Mouse (Mus musculus): ENCODE data around the gene Ndel1. TPM values are rescaled to one million over a fixed set of nuclear protein-coding genes. Genes with fewer than 3 reads are reported as not detected.
"Not testable (repeated sequence)": the region's sequence is repeated elsewhere in the genome, so short reads cannot be mapped to it uniquely, and the experiment has no call there.

Gene Ndel1
- polyA plus RNA-seq, 1 experiment from 2014 or later: 56.3 TPM

- 92% methylated on average over 3 of the region's 3 CpGs for WGBS
- DNase-seq (ENCODE audit: low spot score): no peak
- no peaks in the 10 kb centered on the region for H3K36me3 ChIP-seq
- H3K27me3 ChIP-seq (ENCODE audit: insufficient read depth, poor library complexity, severe bottlenecking): no peaks in the 10 kb centered on the region
- no peak overlapping the region for H3K27ac ChIP-seq
- no peaks in the 10 kb centered on the region for H3K9me3 ChIP-seq
- H3K4me3 ChIP-seq: no peak overlapping the region
- peaks cover 14% of the 10 kb centered on the region for H3K4me1 ChIP-seq (replicated peaks)
Observed at GRCm38 (mm10) chr11:68857329-68857728, 14.3 kb downstream of the Ndel1 start.

- WGBS: 92% methylated on average over 3 of the region's 3 CpGs
- no peak overlapping the region for H3K27ac ChIP-seq
- peaks cover 32% of the 10 kb centered on the region for H3K4me1 ChIP-seq (replicated peaks)
- H3K4me3 ChIP-seq: no peak overlapping the region
- no peaks in the 10 kb centered on the region for H3K27me3 ChIP-seq (ENCODE audit: insufficient read depth, poor library complexity, severe bottlenecking)
- H3K9me3 ChIP-seq: no peaks in the 10 kb centered on the region
- DNase-seq (ENCODE audit: low spot score): no peak
- H3K36me3 ChIP-seq: no peaks in the 10 kb centered on the region
Observed at GRCm38 (mm10) chr11:68854621-68855020, 17.0 kb downstream of the Ndel1 start.

- H3K27me3 ChIP-seq (ENCODE audit: insufficient read depth, poor library complexity, severe bottlenecking): no peaks in the 10 kb centered on the region
- peak overlapping the region; percentile 98 for H3K4me3 ChIP-seq
- H3K36me3 ChIP-seq: no peaks in the 10 kb centered on the region
- peak overlapping the region; percentile 92 for H3K27ac ChIP-seq
- no peaks in the 10 kb centered on the region for H3K9me3 ChIP-seq
- 49% methylated on average over 14 of the region's 14 CpGs for WGBS
- H3K4me1 ChIP-seq (replicated peaks): peaks cover 32% of the 10 kb centered on the region
- no peak for DNase-seq (ENCODE audit: low spot score)
Observed at GRCm38 (mm10) chr11:68853611-68854401, 17.9 kb downstream of the Ndel1 start.

GRCm38 (mm10) chr11:68852932-68853409 lies 18.7 kb downstream of the Ndel1 start:
- no peaks in the 10 kb centered on the region for H3K27me3 ChIP-seq (ENCODE audit: insufficient read depth, poor library complexity, severe bottlenecking)
- under 1% methylated on average over 42 of the region's 42 CpGs for WGBS

GRCm38 (mm10) chr11:68852486-68852901 lies 19.2 kb downstream of the Ndel1 start:
- H3K9me3 ChIP-seq: no peaks in the 10 kb centered on the region
- H3K4me1 ChIP-seq (replicated peaks): peaks cover 32% of the 10 kb centered on the region
- under 1% methylated on average over 36 of the region's 36 CpGs for WGBS
- H3K27ac ChIP-seq: peak overlapping the region; percentile 92
- H3K4me3 ChIP-seq: peak overlapping the region; percentile 98
- no peak for DNase-seq (ENCODE audit: low spot score)
- H3K36me3 ChIP-seq: no peaks in the 10 kb centered on the region
- H3K27me3 ChIP-seq (ENCODE audit: insufficient read depth, poor library complexity, severe bottlenecking): no peaks in the 10 kb centered on the region

More at GRCm38 (mm10) chr11:68852932-68853409, 18.7 kb downstream of the Ndel1 start:
- no peaks in the 10 kb centered on the region for H3K36me3 ChIP-seq
- H3K4me1 ChIP-seq (replicated peaks): peaks cover 32% of the 10 kb centered on the region
- peak; percentile 100 for DNase-seq (ENCODE audit: low spot score)
- H3K27ac ChIP-seq: peak overlapping the region; percentile 92
- H3K9me3 ChIP-seq: no peaks in the 10 kb centered on the region
- peak overlapping the region; percentile 98 for H3K4me3 ChIP-seq

GRCm38 (mm10) chr11:68851644-68852485 lies 19.8 kb downstream of the Ndel1 start:
- peaks cover 32% of the 10 kb centered on the region for H3K4me1 ChIP-seq (replicated peaks)
- 5% methylated on average over 13 of the region's 13 CpGs for WGBS
- no peaks in the 10 kb centered on the region for H3K36me3 ChIP-seq
- H3K27me3 ChIP-seq (ENCODE audit: insufficient read depth, poor library complexity, severe bottlenecking): no peaks in the 10 kb centered on the region
- H3K9me3 ChIP-seq: no peaks in the 10 kb centered on the region
- no peak for DNase-seq (ENCODE audit: low spot score)
- peak overlapping the region; percentile 92 for H3K27ac ChIP-seq
- H3K4me3 ChIP-seq: peak overlapping the region; percentile 98

- 91% methylated on average over 7 of the region's 7 CpGs for WGBS
Observed at GRCm38 (mm10) chr11:68850862-68851261, 20.8 kb downstream of the Ndel1 start.

GRCm38 (mm10) chr11:68839606-68840005 lies 32.1 kb downstream of the Ndel1 start:
- peaks cover 81% of the 10 kb centered on the region for H3K36me3 ChIP-seq
- H3K27me3 ChIP-seq (ENCODE audit: insufficient read depth, poor library complexity, severe bottlenecking): no peaks in the 10 kb centered on the region
- H3K4me3 ChIP-seq: no peak overlapping the region
- 79% methylated on average over 5 of the region's 5 CpGs for WGBS
- no peak for DNase-seq (ENCODE audit: low spot score)
- no peaks in the 10 kb centered on the region for H3K4me1 ChIP-seq (replicated peaks)
- H3K9me3 ChIP-seq: peaks cover 2% of the 10 kb centered on the region; the same call in 1 of the 2 replicates
- H3K27ac ChIP-seq: no peak overlapping the region

More at GRCm38 (mm10) chr11:68850862-68851261, 20.8 kb downstream of the Ndel1 start:
- Histone ChIP-seq H3K4me3 (no peak overlapping the region), H3K27me3 (ENCODE audit: insufficient read depth, poor library complexity, severe bottlenecking) (no peaks in the 10 kb centered on the region), H3K9me3 (no peaks in the 10 kb centered on the region), H3K4me1 (replicated peaks) (peaks cover 32% of the 10 kb centered on the region), H3K27ac (no peak overlapping the region), H3K36me3 (no peaks in the 10 kb centered on the region)
- DNase-seq (ENCODE audit: low spot score): no peak

- no peak overlapping the region for H3K27ac ChIP-seq
- peaks cover 86% of the 10 kb centered on the region for H3K36me3 ChIP-seq
- WGBS: 92% methylated on average over 3 of the region's 3 CpGs
- H3K9me3 ChIP-seq: peaks cover 2% of the 10 kb centered on the region; the same call in 1 of the 2 replicates
- no peaks in the 10 kb centered on the region for H3K4me1 ChIP-seq (replicated peaks)
- H3K27me3 ChIP-seq (ENCODE audit: insufficient read depth, poor library complexity, severe bottlenecking): no peaks in the 10 kb centered on the region
- H3K4me3 ChIP-seq: no peak overlapping the region
- no peak for DNase-seq (ENCODE audit: low spot score)
Observed at GRCm38 (mm10) chr11:68835034-68835433, 36.6 kb downstream of the Ndel1 start.

GRCm38 (mm10) chr11:68833593-68833992 lies 38.1 kb downstream of the Ndel1 start:
- Histone ChIP-seq H3K4me3 (no peak overlapping the region), H3K27me3 (ENCODE audit: insufficient read depth, poor library complexity, severe bottlenecking) (no peaks in the 10 kb centered on the region), H3K9me3 (no peaks in the 10 kb centered on the region), H3K4me1 (replicated peaks) (no peaks in the 10 kb centered on the region), H3K27ac (no peak overlapping the region), H3K36me3 (peaks cover 87% of the 10 kb centered on the region)
- no peak for DNase-seq (ENCODE audit: low spot score)

- 71% methylated on average over 4 of the region's 4 CpGs for WGBS
- Histone ChIP-seq H3K27ac (no peak overlapping the region), H3K9me3 (no peaks in the 10 kb centered on the region), H3K4me3 (no peak overlapping the region), H3K27me3 (ENCODE audit: insufficient read depth, poor library complexity, severe bottlenecking) (no peaks in the 10 kb centered on the region), H3K36me3 (peaks cover 91% of the 10 kb centered on the region), H3K4me1 (replicated peaks) (no peaks in the 10 kb centered on the region)
- no peak for DNase-seq (ENCODE audit: low spot score)
Observed at GRCm38 (mm10) chr11:68832793-68833192, 38.9 kb downstream of the Ndel1 start.

GRCm38 (mm10) chr11:68831580-68831979 lies 40.1 kb downstream of the Ndel1 start:
- 96% methylated on average over 5 of the region's 5 CpGs for WGBS
- H3K36me3 ChIP-seq: peaks cover 95% of the 10 kb centered on the region

GRCm38 (mm10) chr11:68826735-68827134 lies 44.9 kb downstream of the Ndel1 start:
- Histone ChIP-seq H3K27ac (no peak overlapping the region), H3K36me3 (peaks cover 82% of the 10 kb centered on the region)
- WGBS: 75% methylated on average over 3 of the region's 3 CpGs

More at GRCm38 (mm10) chr11:68831580-68831979, 40.1 kb downstream of the Ndel1 start:
- DNase-seq (ENCODE audit: low spot score); H3K27me3 ChIP-seq (ENCODE audit: insufficient read depth, poor library complexity, severe bottlenecking); H3K4me3 ChIP-seq; H3K4me1 ChIP-seq (replicated peaks); H3K9me3 ChIP-seq; H3K27ac ChIP-seq: not testable (repeated sequence)

More at GRCm38 (mm10) chr11:68826735-68827134, 44.9 kb downstream of the Ndel1 start:
- Histone ChIP-seq H3K4me1 (replicated peaks) (0 out of 2 replicates have a peak, but pooled peaks cover 6% of the 10 kb centered on the region), H3K9me3 (no peaks in the 10 kb centered on the region), H3K4me3 (no peak overlapping the region), H3K27me3 (ENCODE audit: insufficient read depth, poor library complexity, severe bottlenecking) (no peaks in the 10 kb centered on the region)
- no peak for DNase-seq (ENCODE audit: low spot score)
